Comparison of ENCODE assay signal across 9 mouse cellular contexts in the genomic region with DNA sequence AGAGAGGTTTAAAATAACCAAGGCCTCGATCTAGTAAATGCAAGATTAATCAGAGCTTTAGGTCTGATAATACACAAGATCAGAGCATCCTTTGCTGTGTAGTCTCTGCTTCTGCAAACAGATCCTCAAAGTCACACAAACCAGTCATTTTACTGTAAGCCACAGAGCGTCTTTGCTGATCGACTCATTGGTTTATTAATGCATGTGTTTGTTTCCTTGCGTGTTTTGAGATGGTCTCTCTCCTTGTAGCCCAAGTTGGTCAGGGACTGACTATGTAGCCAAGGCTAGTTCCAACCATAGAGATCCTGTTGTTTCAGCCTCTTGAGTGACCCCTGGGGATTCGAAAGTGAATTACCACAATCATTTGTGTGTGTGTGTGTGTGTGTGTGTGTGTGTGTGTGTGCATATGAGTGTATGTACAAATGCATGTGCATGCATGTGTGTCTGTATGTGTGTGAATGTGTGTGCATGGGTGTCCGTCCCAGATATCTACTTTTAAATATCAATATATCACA. TPM values are rescaled to one million over a fixed set of nuclear protein-coding genes. Genes with fewer than 3 reads are reported as not detected.
DNase-seq lines count a peak whose midpoint lies in the region; ATAC-seq and TF ChIP-seq lines count a peak whose summit lies in the region.
"Had no signal": no experiment of that assay in that cellular context is flagged by ENCODE, and none has a peak within 500 bp of the region (broad histone marks: within the 10 kb centered on the region; RNA-seq: fewer than 3 reads in every experiment).

No protein-coding gene starts in this region.

- peaks cover 16% of the 10 kb centered on the region for H3K27me3 ChIP-seq in liver, embryonic 12.5 days (replicated peaks)
- H3K27me3 ChIP-seq in liver, embryonic 11.5 days (replicated peaks; ENCODE audit: control insufficient read depth, insufficient read depth, low read length): 0 out of 2 replicates have a peak, but pooled peaks cover 3% of the 10 kb centered on the region
- no peaks in the 10 kb centered on the region for H3K27me3 ChIP-seq in embryonic facial prominence, embryonic 12.5 days
- H3K27me3 ChIP-seq in intestine, postnatal 0 days (replicated peaks; ENCODE audit: control insufficient read depth, insufficient read depth, low read length): no peaks in the 10 kb centered on the region

- H3K4me2 ChIP-seq in liver, embryonic 12.5 days: peak overlapping the region; percentile 65; the same call in 1 of the 2 replicates
- no peak overlapping the region for H3K4me2 ChIP-seq in liver, embryonic 11.5 days
- peak overlapping the region; percentile 91 for H3K4me2 ChIP-seq in embryonic facial prominence, embryonic 12.5 days (replicated peaks)
- H3K4me2 ChIP-seq in intestine, postnatal 0 days (replicated peaks; ENCODE audit: low read depth): peak overlapping the region; percentile 95

- H3K4me1 ChIP-seq in liver, embryonic 12.5 days: no peaks in the 10 kb centered on the region
- H3K4me1 ChIP-seq in liver, embryonic 11.5 days (replicated peaks; ENCODE audit: control insufficient read depth, insufficient read depth, low read length): no peaks in the 10 kb centered on the region
- H3K4me1 ChIP-seq in embryonic facial prominence, embryonic 12.5 days: no peaks in the 10 kb centered on the region
- no peaks in the 10 kb centered on the region for H3K4me1 ChIP-seq in intestine, postnatal 0 days (replicated peaks; ENCODE audit: control insufficient read depth, insufficient read depth, low read length)

- no peak for DNase-seq in liver, embryonic 11.5 days (ENCODE audit: low spot score)
- peak; percentile 59 for DNase-seq in retina, postnatal 1 day
- no peak for DNase-seq in adrenal gland, postnatal 10 days
- no peak for DNase-seq in left cerebral cortex, postnatal 36 days (ENCODE audit: low spot score in 2 of 2)
- no peak for DNase-seq in thymus, postnatal 10 days (ENCODE audit: low spot score in 2 of 2)

- H3K9me3 ChIP-seq in liver, embryonic 12.5 days (replicated peaks): no peaks in the 10 kb centered on the region
- H3K9me3 ChIP-seq in liver, embryonic 11.5 days (ENCODE audit: control insufficient read depth, low read length): no peaks in the 10 kb centered on the region
- H3K9me3 ChIP-seq in embryonic facial prominence, embryonic 12.5 days: no peaks in the 10 kb centered on the region
- no peaks in the 10 kb centered on the region for H3K9me3 ChIP-seq in intestine, postnatal 0 days (ENCODE audit: control insufficient read depth)

- peak; percentile 53 for TF ChIP-seq CTCF in intestine, postnatal 0 days (IDR thresholded peaks at IDR 0.05; ENCODE audit: low read depth)

- H3K4me3 ChIP-seq in liver, embryonic 12.5 days: no peak overlapping the region
- no peak overlapping the region for H3K4me3 ChIP-seq in liver, embryonic 11.5 days (ENCODE audit: low read depth, low read length)
- no peak overlapping the region; the same call in 1 of the 2 replicates for H3K4me3 ChIP-seq in embryonic facial prominence, embryonic 12.5 days
- peak overlapping the region; percentile 62 for H3K4me3 ChIP-seq in intestine, postnatal 0 days (ENCODE audit: low read depth, low read length)

- WGBS in liver, embryonic 12.5 days (ENCODE audit: insufficient replicate concordance): 66% methylated on average over 6 of the region's 6 CpGs
- WGBS in liver, embryonic 11.5 days: 76% methylated on average over 6 of the region's 6 CpGs
- 85% methylated on average over 6 of the region's 6 CpGs for WGBS in embryonic facial prominence, embryonic 12.5 days
- WGBS in intestine, postnatal 0 days: 78% methylated on average over 6 of the region's 6 CpGs

- intact Hi-C loops in left cerebral cortex, postnatal 36 days (cut with DNase I): no loop called here

- H3K9ac ChIP-seq in liver, embryonic 12.5 days: no peak overlapping the region
- no peak overlapping the region for H3K9ac ChIP-seq in liver, embryonic 11.5 days (ENCODE audit: low read depth, low read length)
- H3K9ac ChIP-seq in embryonic facial prominence, embryonic 12.5 days: peak overlapping the region; percentile 84; the same call in 1 of the 2 replicates
- no peak overlapping the region for H3K9ac ChIP-seq in intestine, postnatal 0 days (ENCODE audit: low read depth, low read length)

- ATAC-seq in liver, embryonic 12.5 days: no peak
- no peak for ATAC-seq in liver, embryonic 11.5 days (replicated peaks; ENCODE audit: low FRiP score)
- no peak for ATAC-seq in embryonic facial prominence, embryonic 12.5 days (ENCODE audit: insufficient number of reproducible peaks, insufficient read depth, low FRiP score, low TSS enrichment)
- no peak for ATAC-seq in intestine, postnatal 0 days

- H3K36me3 ChIP-seq in liver, embryonic 12.5 days: no peaks in the 10 kb centered on the region
- H3K36me3 ChIP-seq in liver, embryonic 11.5 days (ENCODE audit: control insufficient read depth, insufficient read depth, low read length): no peaks in the 10 kb centered on the region
- H3K36me3 ChIP-seq in embryonic facial prominence, embryonic 12.5 days: no peaks in the 10 kb centered on the region
- H3K36me3 ChIP-seq in intestine, postnatal 0 days (ENCODE audit: control insufficient read depth, insufficient read depth): no peaks in the 10 kb centered on the region

- H3K27ac ChIP-seq in liver, embryonic 12.5 days: no peak overlapping the region
- H3K27ac ChIP-seq in liver, embryonic 11.5 days (ENCODE audit: low read depth, low read length): no peak overlapping the region
- H3K27ac ChIP-seq in embryonic facial prominence, embryonic 12.5 days: no peak overlapping the region
- H3K27ac ChIP-seq in intestine, postnatal 0 days (ENCODE audit: low read depth, low read length): no peak overlapping the region

RNA-seq across cellular contexts. Expression of gene Fam149a, which starts 22.9 kb away (rescaled TPM):
- 3.0 and 3.2 TPM in 2 replicates for polyA plus RNA-seq in liver, embryonic 12.5 days (2016; fragmentation: Nextera tagmentation; extraction: Ambion mirVana)
- 5.1 and 5.7 TPM in 2 replicates for polyA plus RNA-seq in liver, embryonic 11.5 days (2014; fragmentation: Nextera tagmentation; extraction: Ambion mirVana)
- polyA plus RNA-seq in embryonic facial prominence, embryonic 12.5 days (2016; fragmentation: Nextera tagmentation; extraction: Ambion mirVana): 10.1 and 13.0 TPM in 2 replicates
- polyA plus RNA-seq in intestine, postnatal 0 days (2015; fragmentation: Nextera tagmentation; extraction: Ambion mirVana): 3.1 and 3.5 TPM in 2 replicates
- 1 to 10 TPM; 7.9 to 8.7 TPM for total RNA-seq in adrenal gland, postnatal 10 days (2021)
- 10 to 100 TPM; 20.7 to 25.3 TPM for total RNA-seq in left cerebral cortex, postnatal 36 days (2021)

RNA-seq across cellular contexts. Expression of gene Cyp4v3, which starts 26.1 kb away (rescaled TPM):
- polyA plus RNA-seq in liver, embryonic 12.5 days (2016; fragmentation: Nextera tagmentation; extraction: Ambion mirVana): 1.7 and 1.8 TPM in 2 replicates
- 1.7 and 1.9 TPM in 2 replicates for polyA plus RNA-seq in liver, embryonic 11.5 days (2014; fragmentation: Nextera tagmentation; extraction: Ambion mirVana)
- 1.3 and 1.8 TPM in 2 replicates for polyA plus RNA-seq in embryonic facial prominence, embryonic 12.5 days (2016; fragmentation: Nextera tagmentation; extraction: Ambion mirVana)
- polyA plus RNA-seq in intestine, postnatal 0 days (2015; fragmentation: Nextera tagmentation; extraction: Ambion mirVana): 2.2 and 2.4 TPM in 2 replicates
- 10 to 100 TPM; 11.7 to 15.1 TPM for total RNA-seq in adrenal gland, postnatal 10 days (2021)
- 1 to 10 TPM; 5.7 to 6.3 TPM for total RNA-seq in left cerebral cortex, postnatal 36 days (2021)

RNA-seq across cellular contexts. Expression of gene Gm45753, which starts 50.9 kb away (rescaled TPM):
- polyA plus RNA-seq in liver, embryonic 12.5 days (2016; fragmentation: Nextera tagmentation; extraction: Ambion mirVana): 1.3 and 1.8 TPM in 2 replicates
- 0.78 and 0.89 TPM in 2 replicates for polyA plus RNA-seq in liver, embryonic 11.5 days (2014; fragmentation: Nextera tagmentation; extraction: Ambion mirVana)
- not detected in 2 replicates for polyA plus RNA-seq in embryonic facial prominence, embryonic 12.5 days (2016; fragmentation: Nextera tagmentation; extraction: Ambion mirVana)
- polyA plus RNA-seq in intestine, postnatal 0 days (2015; fragmentation: Nextera tagmentation; extraction: Ambion mirVana): not detected in 2 replicates
- 10 to 100 TPM in 1 of 2 experiments, 1 to 10 TPM in 1; 5.7 to 10.9 TPM for total RNA-seq in adrenal gland, postnatal 10 days (2021)
- total RNA-seq in left cerebral cortex, postnatal 36 days (2021): not detected
- polyA plus RNA-seq: large intestine, adult 2 months had no signal

RNA-seq across cellular contexts. Expression of gene Tlr3, which starts 51.7 kb away (rescaled TPM):
- polyA plus RNA-seq in liver, embryonic 12.5 days (2016; fragmentation: Nextera tagmentation; extraction: Ambion mirVana): 0.71 and 0.73 TPM in 2 replicates
- polyA plus RNA-seq in liver, embryonic 11.5 days (2014; fragmentation: Nextera tagmentation; extraction: Ambion mirVana): 0.71 and 1.0 TPM in 2 replicates
- 1.2 and 1.4 TPM in 2 replicates for polyA plus RNA-seq in embryonic facial prominence, embryonic 12.5 days (2016; fragmentation: Nextera tagmentation; extraction: Ambion mirVana)
- 0.93 and 1.8 TPM in 2 replicates for polyA plus RNA-seq in intestine, postnatal 0 days (2015; fragmentation: Nextera tagmentation; extraction: Ambion mirVana)
- total RNA-seq in adrenal gland, postnatal 10 days (2021): 1 to 10 TPM; 6.6 to 7.7 TPM
- total RNA-seq in left cerebral cortex, postnatal 36 days (2021): 1 to 10 TPM; 7.5 to 8.1 TPM
